ENCODE assay signal across 8 mouse cellular contexts in genomic region chr4:58985157-58985648, GRCm38 (mm10). TPM values are rescaled to one million over a fixed set of nuclear protein-coding genes. Genes with fewer than 3 reads are reported as not detected.
DNase-seq lines count a peak whose midpoint lies in the region; ATAC-seq and TF ChIP-seq lines count a peak whose summit lies in the region.

No protein-coding gene starts in this region.

- no peak overlapping the region for H3K9ac ChIP-seq in kidney, postnatal 0 days (ENCODE audit: low read depth, low read length)
- H3K9ac ChIP-seq in liver, embryonic 12.5 days = no peak overlapping the region; the same call in 1 of the 2 replicates
- no peak overlapping the region for H3K9ac ChIP-seq in neural tube, embryonic 11.5 days (ENCODE audit: low read length)
- H3K9ac ChIP-seq in stomach, postnatal 0 days (ENCODE audit: low read length) = no peak overlapping the region

- DNase-seq in 3T3-L1 (ENCODE audit: low read depth, low spot score) = peak; percentile 79
- peak; percentile 85 for DNase-seq in T-cell, adult 2 months (ENCODE audit: low spot score)
- DNase-seq in cerebellum, postnatal 36 days = peak; percentile 74 to 78
- DNase-seq in gastrocnemius, postnatal 14 days = peak; percentile 67
- peak; percentile 86 for DNase-seq in kidney, postnatal 0 days (ENCODE audit: low spot score)
- DNase-seq in neural tube, embryonic 11.5 days (ENCODE audit: low spot score) = peak; percentile 78
- DNase-seq in stomach, postnatal 0 days (ENCODE audit: low spot score) = peak; percentile 89

- 13% methylated on average over 7 of the region's 7 CpGs for WGBS in kidney, postnatal 0 days
- WGBS in liver, embryonic 12.5 days (ENCODE audit: insufficient replicate concordance) = 10% methylated on average over 7 of the region's 7 CpGs
- 26% methylated on average over 7 of the region's 7 CpGs for WGBS in neural tube, embryonic 11.5 days
- 13% methylated on average over 7 of the region's 7 CpGs for WGBS in stomach, postnatal 0 days

- H3K9me3 ChIP-seq in kidney, postnatal 0 days (replicated peaks; ENCODE audit: low read length) = no peaks in the 10 kb centered on the region
- no peaks in the 10 kb centered on the region for H3K9me3 ChIP-seq in liver, embryonic 12.5 days (replicated peaks)
- H3K9me3 ChIP-seq in neural tube, embryonic 11.5 days (ENCODE audit: control insufficient read depth, low read length) = no peaks in the 10 kb centered on the region
- no peaks in the 10 kb centered on the region for H3K9me3 ChIP-seq in stomach, postnatal 0 days (ENCODE audit: control insufficient read depth, low read length)

- no peaks in the 10 kb centered on the region for H3K27me3 ChIP-seq in kidney, postnatal 0 days (ENCODE audit: insufficient read depth, low read length)
- H3K27me3 ChIP-seq in liver, embryonic 12.5 days (replicated peaks) = no peaks in the 10 kb centered on the region
- H3K27me3 ChIP-seq in neural tube, embryonic 11.5 days (ENCODE audit: control insufficient read depth, insufficient read depth, low read length) = no peaks in the 10 kb centered on the region
- no peaks in the 10 kb centered on the region for H3K27me3 ChIP-seq in stomach, postnatal 0 days (ENCODE audit: control insufficient read depth, insufficient read depth, low read length)

- no peak overlapping the region for H3K4me3 ChIP-seq in kidney, postnatal 0 days (replicated peaks; ENCODE audit: low read depth, low read length)
- H3K4me3 ChIP-seq in liver, embryonic 12.5 days = no peak overlapping the region
- no peak overlapping the region for H3K4me3 ChIP-seq in neural tube, embryonic 11.5 days (ENCODE audit: low read depth, low read length)
- 0 out of 2 replicates have a peak overlapping the region, but pooled peaks have one; percentile 8 for H3K4me3 ChIP-seq in stomach, postnatal 0 days (ENCODE audit: low read depth, low read length)

- TF ChIP-seq CTCF in kidney, postnatal 0 days (IDR thresholded peaks at IDR 0.05; ENCODE audit: low read depth) = peak; percentile 92
- peak; percentile 94 for TF ChIP-seq CTCF in stomach, postnatal 0 days (IDR thresholded peaks at IDR 0.05; ENCODE audit: low read depth)

- H3K36me3 ChIP-seq in kidney, postnatal 0 days (ENCODE audit: insufficient read depth, low read length) = no peaks in the 10 kb centered on the region
- H3K36me3 ChIP-seq in liver, embryonic 12.5 days = no peaks in the 10 kb centered on the region
- no peaks in the 10 kb centered on the region for H3K36me3 ChIP-seq in neural tube, embryonic 11.5 days (ENCODE audit: control insufficient read depth, insufficient read depth, low read length)
- no peaks in the 10 kb centered on the region for H3K36me3 ChIP-seq in stomach, postnatal 0 days (ENCODE audit: control insufficient read depth, insufficient read depth, low read length)

- H3K27ac ChIP-seq in kidney, postnatal 0 days = no peak overlapping the region
- no peak overlapping the region for H3K27ac ChIP-seq in liver, embryonic 12.5 days
- H3K27ac ChIP-seq in neural tube, embryonic 11.5 days (ENCODE audit: low read depth, low read length) = no peak overlapping the region
- peak overlapping the region; percentile 45; the same call in 1 of the 2 replicates for H3K27ac ChIP-seq in stomach, postnatal 0 days (replicated peaks)

- H3K4me2 ChIP-seq in kidney, postnatal 0 days (ENCODE audit: low read length) = no peak overlapping the region
- peak overlapping the region; percentile 45 for H3K4me2 ChIP-seq in liver, embryonic 12.5 days
- no peak overlapping the region for H3K4me2 ChIP-seq in neural tube, embryonic 11.5 days (ENCODE audit: low read depth)
- H3K4me2 ChIP-seq in stomach, postnatal 0 days (replicated peaks; ENCODE audit: low read depth) = peak overlapping the region; percentile 32; the same call in 1 of the 2 replicates

- no peak; the same call in 1 of the 2 replicates for ATAC-seq in kidney, postnatal 0 days (replicated peaks; ENCODE audit: low FRiP score, low read depth)
- ATAC-seq in liver, embryonic 12.5 days = peak; percentile 65
- ATAC-seq in neural tube, embryonic 11.5 days (ENCODE audit: insufficient read depth, low FRiP score, low TSS enrichment) = peak; percentile 67; the same call in 1 of the 2 replicates
- peak; percentile 80 for ATAC-seq in stomach, postnatal 0 days (ENCODE audit: low FRiP score, low TSS enrichment)

- intact Hi-C loops in gastrocnemius, postnatal 14 days (cut with DNase I; ENCODE audit: low total_unique reads) = no loop called here

- H3K4me1 ChIP-seq in kidney, postnatal 0 days (replicated peaks; ENCODE audit: insufficient read depth, low read length) = no peaks in the 10 kb centered on the region
- peaks cover 46% of the 10 kb centered on the region for H3K4me1 ChIP-seq in liver, embryonic 12.5 days
- H3K4me1 ChIP-seq in neural tube, embryonic 11.5 days (ENCODE audit: control insufficient read depth, insufficient read depth, low read length) = peaks cover 3% of the 10 kb centered on the region; the same call in 1 of the 2 replicates
- no peaks in the 10 kb centered on the region for H3K4me1 ChIP-seq in stomach, postnatal 0 days (replicated peaks; ENCODE audit: control insufficient read depth, insufficient read depth)

- peak; percentile 50 for TF ChIP-seq EP300 in stomach, postnatal 0 days (optimal IDR thresholded peaks at IDR 0.05)

RNA-seq across cellular contexts. Expression of gene Ptgr1, which starts 1.7 kb away (rescaled TPM):
- total RNA-seq in gastrocnemius, postnatal 14 days (2021) = 1 to 10 TPM; 3.4 to 3.7 TPM
- 18.9 and 20.6 TPM in 2 replicates for polyA plus RNA-seq in kidney, postnatal 0 days (2015; fragmentation: Nextera tagmentation; extraction: Ambion mirVana)
- polyA plus RNA-seq in liver, embryonic 12.5 days (2016; fragmentation: Nextera tagmentation; extraction: Ambion mirVana) = 14.1 and 15.0 TPM in 2 replicates
- polyA plus RNA-seq in neural tube, embryonic 11.5 days (2014; fragmentation: Nextera tagmentation; extraction: Ambion mirVana) = 14.7 and 16.1 TPM in 2 replicates
- polyA plus RNA-seq in stomach, postnatal 0 days (2015; fragmentation: Nextera tagmentation; extraction: Ambion mirVana) = 454 and 488 TPM in 2 replicates

RNA-seq across cellular contexts. Expression of gene Dnajc25, which starts 9.7 kb away (rescaled TPM):
- 10 to 100 TPM; 10.5 to 12.1 TPM for total RNA-seq in gastrocnemius, postnatal 14 days (2021)
- polyA plus RNA-seq in kidney, postnatal 0 days (2015; fragmentation: Nextera tagmentation; extraction: Ambion mirVana) = 14.0 and 14.1 TPM in 2 replicates
- 8.2 and 9.2 TPM in 2 replicates for polyA plus RNA-seq in liver, embryonic 12.5 days (2016; fragmentation: Nextera tagmentation; extraction: Ambion mirVana)
- polyA plus RNA-seq in neural tube, embryonic 11.5 days (2014; fragmentation: Nextera tagmentation; extraction: Ambion mirVana) = 7.8 and 7.9 TPM in 2 replicates
- 13.4 and 13.7 TPM in 2 replicates for polyA plus RNA-seq in stomach, postnatal 0 days (2015; fragmentation: Nextera tagmentation; extraction: Ambion mirVana)

RNA-seq across cellular contexts. Expression of gene Gm20503, which starts 17.8 kb away (rescaled TPM):
- 1 to 10 TPM in 1 of 2 experiments, not detected in 1; 2.2 TPM for total RNA-seq in gastrocnemius, postnatal 14 days (2021)
- 18.7 and 23.5 TPM in 2 replicates for polyA plus RNA-seq in kidney, postnatal 0 days (2015; fragmentation: Nextera tagmentation; extraction: Ambion mirVana)
- polyA plus RNA-seq in liver, embryonic 12.5 days (2016; fragmentation: Nextera tagmentation; extraction: Ambion mirVana) = 11.4 and 12.4 TPM in 2 replicates
- 8.3 and 10.6 TPM in 2 replicates for polyA plus RNA-seq in neural tube, embryonic 11.5 days (2014; fragmentation: Nextera tagmentation; extraction: Ambion mirVana)
- 18.5 and 21.6 TPM in 2 replicates for polyA plus RNA-seq in stomach, postnatal 0 days (2015; fragmentation: Nextera tagmentation; extraction: Ambion mirVana)

RNA-seq across cellular contexts. Expression of gene Zkscan16, which starts 41.8 kb away (rescaled TPM):
- under 1 TPM; 0.16 to 0.18 TPM for total RNA-seq in gastrocnemius, postnatal 14 days (2021)
- polyA plus RNA-seq in kidney, postnatal 0 days (2015; fragmentation: Nextera tagmentation; extraction: Ambion mirVana) = 0.40 and 0.54 TPM in 2 replicates
- polyA plus RNA-seq in liver, embryonic 12.5 days (2016; fragmentation: Nextera tagmentation; extraction: Ambion mirVana) = 0.12 and 0.14 TPM in 2 replicates
- 1.3 and 1.5 TPM in 2 replicates for polyA plus RNA-seq in neural tube, embryonic 11.5 days (2014; fragmentation: Nextera tagmentation; extraction: Ambion mirVana)
- polyA plus RNA-seq in stomach, postnatal 0 days (2015; fragmentation: Nextera tagmentation; extraction: Ambion mirVana) = 0.11 and 0.13 TPM in 2 replicates

RNA-seq across cellular contexts. Expression of gene Gng10, which starts 49.7 kb away (rescaled TPM):
- total RNA-seq in gastrocnemius, postnatal 14 days (2021) = 10 to 100 TPM; 12.3 to 20.1 TPM
- polyA plus RNA-seq in kidney, postnatal 0 days (2015; fragmentation: Nextera tagmentation; extraction: Ambion mirVana) = 102 TPM in 2 replicates
- polyA plus RNA-seq in liver, embryonic 12.5 days (2016; fragmentation: Nextera tagmentation; extraction: Ambion mirVana) = 38.8 and 39.0 TPM in 2 replicates
- 89.6 and 89.7 TPM in 2 replicates for polyA plus RNA-seq in neural tube, embryonic 11.5 days (2014; fragmentation: Nextera tagmentation; extraction: Ambion mirVana)
- polyA plus RNA-seq in stomach, postnatal 0 days (2015; fragmentation: Nextera tagmentation; extraction: Ambion mirVana) = 98.0 and 99.6 TPM in 2 replicates

Comparison
In these comparisons a context has a peak if more than half of its experiments do, and no peak if none do; other contexts are left out.
1. H3K4me2 ChIP-seq: peak in liver, embryonic 12.5 days (single experiment) and stomach, postnatal 0 days (single experiment); none in kidney, postnatal 0 days (single experiment) and neural tube, embryonic 11.5 days (single experiment).
2. RNA of gene Ptgr1, which starts 1.7 kb away (polyA plus RNA-seq): 454 to 488 TPM in stomach, postnatal 0 days; 18.9 to 20.6 TPM in kidney, postnatal 0 days, 14.7 to 16.1 TPM in neural tube, embryonic 11.5 days and 14.1 to 15.0 TPM in liver, embryonic 12.5 days; every median in the first group is over 10 times any median in the second.
3. Peak in every context shown above with its lines, with median percentiles within 50 percentile points of each other: DNase-seq.